In genomic region chr5:92353517-92353916, GRCm38 (mm10) we compare ENCODE assay signal across 8 mouse cellular contexts. TPM values are rescaled to one million over a fixed set of nuclear protein-coding genes. Genes with fewer than 3 reads are reported as not detected.
A peak's percentile ranks its signal among the peaks of the same experiment; 100 is the strongest.
DNase-seq lines count a peak whose midpoint lies in the region; ATAC-seq and TF ChIP-seq lines count a peak whose summit lies in the region.

No protein-coding gene starts in this region.

- no peak for DNase-seq in limb, embryonic 11.5 days (ENCODE audit: low spot score)
- no peak for DNase-seq in limb, embryonic 10.5 days (ENCODE audit: low spot score)
- no peak for DNase-seq in limb, embryonic 14.5 days (ENCODE audit: low spot score)
- DNase-seq in naive thymus-derived CD4-positive, alpha-beta T cell, adult 2 months (ENCODE audit: low read depth): peak; percentile 71
- DNase-seq in right cerebral cortex, adult 2 months (ENCODE audit: low spot score in 2 of 2): no peak
- no peak for DNase-seq in ovary, adult 18-20 months (ENCODE audit: low spot score)

- H3K27me3 ChIP-seq in limb, embryonic 11.5 days (ENCODE audit: control insufficient read depth, insufficient read depth, low read length): no peaks in the 10 kb centered on the region
- peaks cover 2% of the 10 kb centered on the region; the same call in 1 of the 2 replicates for H3K27me3 ChIP-seq in limb, embryonic 10.5 days (ENCODE audit: low read depth, poor library complexity, severe bottlenecking)
- no peaks in the 10 kb centered on the region for H3K27me3 ChIP-seq in heart, embryonic 11.5 days (ENCODE audit: control insufficient read depth, insufficient read depth, low read length)
- H3K27me3 ChIP-seq in limb, embryonic 14.5 days (ENCODE audit: control insufficient read depth, insufficient read depth, low read length): no peaks in the 10 kb centered on the region

- H3K9me3 ChIP-seq in limb, embryonic 11.5 days (ENCODE audit: control insufficient read depth, low read length): no peaks in the 10 kb centered on the region
- H3K9me3 ChIP-seq in limb, embryonic 10.5 days (replicated peaks): no peaks in the 10 kb centered on the region
- no peaks in the 10 kb centered on the region for H3K9me3 ChIP-seq in heart, embryonic 11.5 days (replicated peaks; ENCODE audit: control insufficient read depth, low read length)
- no peaks in the 10 kb centered on the region for H3K9me3 ChIP-seq in limb, embryonic 14.5 days (ENCODE audit: control insufficient read depth, low read length)

- no peak overlapping the region for H3K4me3 ChIP-seq in limb, embryonic 11.5 days (ENCODE audit: low read depth, low read length)
- no peak overlapping the region for H3K4me3 ChIP-seq in limb, embryonic 10.5 days
- H3K4me3 ChIP-seq in bone marrow, adult 2 months (replicated peaks; ENCODE audit: control insufficient read depth, low read depth, low read length): peak overlapping the region; percentile 60
- H3K4me3 ChIP-seq in heart, embryonic 11.5 days (ENCODE audit: low read depth, low read length): peak overlapping the region; percentile 35
- H3K4me3 ChIP-seq in limb, embryonic 14.5 days (replicated peaks; ENCODE audit: low read length): no peak overlapping the region

- 47% methylated on average over 11 of the region's 11 CpGs for WGBS in limb, embryonic 11.5 days
- 55% methylated on average over 11 of the region's 11 CpGs for WGBS in limb, embryonic 10.5 days
- WGBS in bone marrow, adult 2 months: under 1% methylated on average over 11 of the region's 11 CpGs
- WGBS in heart, embryonic 11.5 days (ENCODE audit: insufficient replicate concordance): 35% methylated on average over 11 of the region's 11 CpGs
- WGBS in limb, embryonic 14.5 days: 26% methylated on average over 11 of the region's 11 CpGs

- TF ChIP-seq CTCF in bone marrow, adult 2 months (IDR thresholded peaks at IDR 0.05; ENCODE audit: control insufficient read depth, insufficient read depth, low read length): no peak

- TF ChIP-seq POLR2A in bone marrow, adult 2 months (IDR thresholded peaks at IDR 0.05; ENCODE audit: borderline replicate concordance, control insufficient read depth, low read depth, low read length): 0 out of 2 replicates have a peak, but pooled peaks have one; percentile 36
- TF ChIP-seq POLR2A in limb, embryonic 14.5 days (IDR thresholded peaks at IDR 0.05; ENCODE audit: borderline replicate concordance, extremely low read depth, insufficient read depth, insufficient read length): no peak

- H3K4me1 ChIP-seq in limb, embryonic 11.5 days (ENCODE audit: control insufficient read depth, insufficient read depth, low read length): no peaks in the 10 kb centered on the region
- H3K4me1 ChIP-seq in limb, embryonic 10.5 days: peaks cover 4% of the 10 kb centered on the region
- H3K4me1 ChIP-seq in bone marrow, adult 2 months (ENCODE audit: control insufficient read depth, insufficient read depth, low read length): peaks cover 8% of the 10 kb centered on the region
- H3K4me1 ChIP-seq in heart, embryonic 11.5 days (ENCODE audit: control insufficient read depth, insufficient read depth, low read length): no peaks in the 10 kb centered on the region
- no peaks in the 10 kb centered on the region; the same call in 1 of the 2 replicates for H3K4me1 ChIP-seq in limb, embryonic 14.5 days (ENCODE audit: control insufficient read depth, insufficient read depth, low read length)

- no peak for ATAC-seq in limb, embryonic 11.5 days (ENCODE audit: insufficient number of reproducible peaks, low FRiP score, low TSS enrichment, low read depth)
- ATAC-seq in heart, embryonic 11.5 days (replicated peaks; ENCODE audit: insufficient number of reproducible peaks, low FRiP score, low TSS enrichment): no peak
- ATAC-seq in limb, embryonic 14.5 days (ENCODE audit: low FRiP score, low read depth): no peak

- peak overlapping the region; percentile 22; the same call in 1 of the 2 replicates for H3K4me2 ChIP-seq in limb, embryonic 11.5 days (ENCODE audit: low read depth, severe bottlenecking)
- H3K4me2 ChIP-seq in heart, embryonic 11.5 days: peak overlapping the region; percentile 60
- H3K4me2 ChIP-seq in limb, embryonic 14.5 days (replicated peaks; ENCODE audit: low read depth, low read length, severe bottlenecking): peak overlapping the region; percentile 28; the same call in 1 of the 2 replicates

- H3K27ac ChIP-seq in limb, embryonic 11.5 days (replicated peaks; ENCODE audit: low read depth, low read length): no peak overlapping the region
- H3K27ac ChIP-seq in limb, embryonic 10.5 days: no peak overlapping the region
- H3K27ac ChIP-seq in bone marrow, adult 2 months (ENCODE audit: control insufficient read depth, insufficient read depth, low read depth, low read length, poor library complexity): peak overlapping the region; percentile 71
- H3K27ac ChIP-seq in heart, embryonic 11.5 days (ENCODE audit: low read depth, low read length): 0 out of 2 replicates have a peak overlapping the region, but pooled peaks have one; percentile 82
- H3K27ac ChIP-seq in limb, embryonic 14.5 days (replicated peaks; ENCODE audit: low read depth, low read length): no peak overlapping the region

- H3K9ac ChIP-seq in limb, embryonic 11.5 days (ENCODE audit: low read length): no peak overlapping the region
- 0 out of 2 replicates have a peak overlapping the region, but pooled peaks have one; percentile 56 for H3K9ac ChIP-seq in heart, embryonic 11.5 days (ENCODE audit: low read depth, low read length)
- H3K9ac ChIP-seq in limb, embryonic 14.5 days (ENCODE audit: low read depth, low read length, severe bottlenecking): no peak overlapping the region

- H3K36me3 ChIP-seq in limb, embryonic 11.5 days (ENCODE audit: control insufficient read depth, insufficient read depth, low read length): no peaks in the 10 kb centered on the region
- no peaks in the 10 kb centered on the region for H3K36me3 ChIP-seq in limb, embryonic 10.5 days
- H3K36me3 ChIP-seq in heart, embryonic 11.5 days (ENCODE audit: control insufficient read depth, insufficient read depth, low read length): no peaks in the 10 kb centered on the region
- no peaks in the 10 kb centered on the region for H3K36me3 ChIP-seq in limb, embryonic 14.5 days (ENCODE audit: control insufficient read depth, insufficient read depth, low read length)

RNA-seq across cellular contexts. Expression of gene Cxcl10, which starts 4.8 kb away (rescaled TPM):
- polyA plus RNA-seq in limb, embryonic 11.5 days (2014; fragmentation: Nextera tagmentation; extraction: Ambion mirVana): 1.2 and 1.3 TPM in 2 replicates
- polyA plus RNA-seq in limb, embryonic 10.5 days (2016; fragmentation: Nextera tagmentation; extraction: Ambion mirVana): 0.26 and 0.28 TPM in 2 replicates
- 1.2 and 4.0 TPM in 2 replicates for polyA plus RNA-seq in bone marrow, adult 2 months (2011; ENCODE audit: insufficient read depth, insufficient read length, low replicate concordance, missing spikeins)
- polyA plus RNA-seq in heart, embryonic 11.5 days (2014; fragmentation: Nextera tagmentation; extraction: Ambion mirVana): 0.72 TPM in 1 of 2 replicates, not detected in the other
- polyA plus RNA-seq in limb, embryonic 14.5 days (2012; rRNA removed): 1.0 and 1.4 TPM in 2 replicates
- 0.51 and 0.98 TPM in 2 replicates for polyA plus RNA-seq in limb, embryonic 14.5 days (2014; fragmentation: Nextera tagmentation; extraction: Ambion mirVana)

RNA-seq across cellular contexts. Expression of gene Art3, which starts 21.9 kb away (rescaled TPM):
- 1.8 and 2.5 TPM in 2 replicates for polyA plus RNA-seq in limb, embryonic 11.5 days (2014; fragmentation: Nextera tagmentation; extraction: Ambion mirVana)
- polyA plus RNA-seq in limb, embryonic 10.5 days (2016; fragmentation: Nextera tagmentation; extraction: Ambion mirVana): 0.89 and 2.0 TPM in 2 replicates
- polyA plus RNA-seq in bone marrow, adult 2 months (2011; ENCODE audit: insufficient read depth, insufficient read length, low replicate concordance, missing spikeins): 2.4 TPM in 1 of 2 replicates, not detected in the other
- polyA plus RNA-seq in heart, embryonic 11.5 days (2014; fragmentation: Nextera tagmentation; extraction: Ambion mirVana): 37.0 and 37.6 TPM in 2 replicates
- 5.9 and 9.6 TPM in 2 replicates for polyA plus RNA-seq in limb, embryonic 14.5 days (2012; rRNA removed)
- 6.8 and 7.7 TPM in 2 replicates for polyA plus RNA-seq in limb, embryonic 14.5 days (2014; fragmentation: Nextera tagmentation; extraction: Ambion mirVana)

RNA-seq across cellular contexts. Expression of gene Cxcl9, which starts 25.6 kb away (rescaled TPM):
- not detected in 2 replicates for polyA plus RNA-seq in limb, embryonic 11.5 days (2014; fragmentation: Nextera tagmentation; extraction: Ambion mirVana)
- polyA plus RNA-seq in limb, embryonic 10.5 days (2016; fragmentation: Nextera tagmentation; extraction: Ambion mirVana): not detected in 2 replicates
- 1.3 and 1.7 TPM in 2 replicates for polyA plus RNA-seq in bone marrow, adult 2 months (2011; ENCODE audit: insufficient read depth, insufficient read length, low replicate concordance, missing spikeins)
- not detected in 2 replicates for polyA plus RNA-seq in heart, embryonic 11.5 days (2014; fragmentation: Nextera tagmentation; extraction: Ambion mirVana)
- 1.1 and 4.1 TPM in 2 replicates for polyA plus RNA-seq in limb, embryonic 14.5 days (2012; rRNA removed)
- 0.35 and 0.94 TPM in 2 replicates for polyA plus RNA-seq in limb, embryonic 14.5 days (2014; fragmentation: Nextera tagmentation; extraction: Ambion mirVana)

RNA-seq across cellular contexts. Expression of gene Sdad1, which starts 43.2 kb away (rescaled TPM):
- polyA plus RNA-seq in limb, embryonic 11.5 days (2014; fragmentation: Nextera tagmentation; extraction: Ambion mirVana): 44.1 and 45.3 TPM in 2 replicates
- polyA plus RNA-seq in limb, embryonic 10.5 days (2016; fragmentation: Nextera tagmentation; extraction: Ambion mirVana): 55.6 and 61.0 TPM in 2 replicates
- polyA plus RNA-seq in bone marrow, adult 2 months (2011; ENCODE audit: insufficient read depth, insufficient read length, low replicate concordance, missing spikeins): 8.9 and 14.1 TPM in 2 replicates
- polyA plus RNA-seq in heart, embryonic 11.5 days (2014; fragmentation: Nextera tagmentation; extraction: Ambion mirVana): 24.7 and 30.5 TPM in 2 replicates
- 26.9 and 27.6 TPM in 2 replicates for polyA plus RNA-seq in limb, embryonic 14.5 days (2012; rRNA removed)
- 40.3 and 44.2 TPM in 2 replicates for polyA plus RNA-seq in limb, embryonic 14.5 days (2014; fragmentation: Nextera tagmentation; extraction: Ambion mirVana)

Comparison
In these comparisons a context has a peak if more than half of its experiments do, and no peak if none do; other contexts are left out.
1. H3K27ac ChIP-seq: peak in bone marrow, adult 2 months (single experiment) and heart, embryonic 11.5 days (single experiment); none in limb, embryonic 11.5 days (single experiment), limb, embryonic 10.5 days (single experiment) and limb, embryonic 14.5 days (single experiment).
2. H3K4me3 ChIP-seq: peak in bone marrow, adult 2 months (single experiment) and heart, embryonic 11.5 days (single experiment); none in limb, embryonic 11.5 days (single experiment), limb, embryonic 10.5 days (single experiment) and limb, embryonic 14.5 days (single experiment).
3. Peak in every context shown above with its lines, with median percentiles within 50 percentile points of each other: H3K4me2 ChIP-seq.